Mouse (Mus musculus): ENCODE measurements around the gene Klk8.

The Klk8 gene

DNA sequence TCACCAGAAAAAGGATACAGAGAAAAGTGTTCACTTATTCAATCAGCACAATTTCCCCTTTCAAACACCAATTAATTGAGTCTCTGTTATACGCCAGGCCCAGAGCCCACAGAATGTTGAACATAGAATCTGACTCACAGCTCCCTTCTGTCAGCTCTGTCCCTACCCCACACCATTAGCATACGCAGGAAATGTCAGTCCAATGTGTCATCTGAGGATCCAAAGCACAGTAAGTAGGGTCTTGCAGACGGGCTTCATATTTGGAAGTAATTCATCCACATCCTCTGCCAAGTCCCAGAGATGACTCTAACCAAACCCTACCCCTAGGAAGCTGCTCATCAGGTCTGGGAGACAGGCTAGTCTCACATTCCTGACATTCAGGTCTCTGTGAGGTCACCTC, 9.3 kb upstream of the Klk8 start:
- no peak for ATAC-seq (ENCODE audit: insufficient number of reproducible peaks, low FRiP score, low TSS enrichment)

DNA sequence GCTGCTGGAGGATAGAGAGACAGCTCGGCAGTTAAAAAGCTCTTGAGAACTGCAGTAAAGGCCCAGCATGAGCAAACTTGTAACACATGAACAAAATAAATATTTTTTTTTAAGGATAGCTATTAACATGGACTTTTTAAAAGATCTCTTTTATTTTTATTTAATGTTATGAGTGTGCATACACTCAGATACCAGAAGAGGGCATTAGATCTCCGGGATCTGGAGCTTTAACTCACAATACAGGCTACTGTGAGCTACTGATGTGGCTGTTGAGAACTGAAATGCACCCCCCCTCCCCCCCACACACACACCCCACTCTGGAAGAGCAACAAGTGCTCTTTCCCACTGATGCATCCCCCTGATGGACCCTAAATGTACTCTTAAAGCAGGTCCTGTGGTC, 8.1 kb upstream of the Klk8 start:
- no peak for ATAC-seq (ENCODE audit: insufficient number of reproducible peaks, low FRiP score, low TSS enrichment)

DNA sequence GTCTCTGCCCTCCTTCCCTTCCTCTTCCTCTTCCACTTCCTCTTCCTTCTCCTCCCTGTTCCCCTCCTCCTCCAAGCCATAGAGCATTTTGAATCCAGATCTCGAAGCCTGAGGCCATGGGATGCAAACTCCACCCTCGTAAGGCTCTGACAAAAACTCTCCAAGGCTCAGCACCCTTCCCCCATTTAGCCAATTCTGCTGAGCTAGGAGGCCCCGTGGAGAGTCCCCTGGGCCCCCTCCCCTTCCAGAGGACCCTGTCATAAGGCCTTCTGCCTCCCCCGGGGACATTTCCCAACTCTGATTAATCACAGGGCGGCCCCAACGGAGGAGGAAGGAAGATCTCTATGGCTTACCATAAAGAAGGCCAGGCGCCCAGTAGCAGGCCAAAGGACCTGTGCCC, 5.8 kb upstream of the Klk8 start, which contains the start of gene Klk9:
Gene Klk9, plus strand, starts transcription at position 301 of the 400 bp plus-strand sequence.
- no peak for ATAC-seq (ENCODE audit: insufficient number of reproducible peaks, low FRiP score, low TSS enrichment)

GRCm38 (mm10) chr7:43796355-43796754, 1.0 kb upstream of the Klk8 start:
- no peak for ATAC-seq (ENCODE audit: insufficient number of reproducible peaks, low FRiP score, low TSS enrichment)

DNA sequence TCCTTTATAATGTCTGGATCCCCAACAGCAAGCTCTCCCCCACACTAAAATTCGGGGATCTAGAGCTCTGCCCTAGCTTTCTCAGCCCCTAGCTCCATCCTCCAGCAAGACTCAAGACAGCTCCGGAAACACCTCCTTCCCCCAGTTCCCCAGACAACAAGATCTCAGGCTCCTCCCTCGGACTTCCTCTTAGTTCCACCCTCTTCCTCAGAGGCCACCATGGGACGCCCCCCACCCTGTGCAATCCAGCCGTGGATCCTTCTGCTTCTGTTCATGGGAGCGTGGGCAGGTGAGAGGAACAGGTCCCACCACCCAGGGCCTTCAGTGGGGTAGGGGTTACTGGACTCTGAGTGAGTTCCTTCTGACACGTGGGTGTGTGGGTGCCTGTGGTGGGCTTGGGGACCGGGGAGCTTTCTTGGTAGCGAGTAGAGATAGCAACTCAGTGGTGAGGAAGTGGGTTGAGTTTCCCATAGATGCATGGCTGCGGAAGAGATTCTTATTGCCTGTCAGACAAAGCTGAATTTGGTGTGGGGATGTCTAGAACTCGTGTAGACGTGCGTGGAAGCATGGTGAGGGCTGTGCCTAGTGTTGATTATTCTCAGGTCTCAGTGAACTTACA, 576 bp downstream of the Klk8 start:
- no peak for ATAC-seq (ENCODE audit: insufficient number of reproducible peaks, low FRiP score, low TSS enrichment)

DNA sequence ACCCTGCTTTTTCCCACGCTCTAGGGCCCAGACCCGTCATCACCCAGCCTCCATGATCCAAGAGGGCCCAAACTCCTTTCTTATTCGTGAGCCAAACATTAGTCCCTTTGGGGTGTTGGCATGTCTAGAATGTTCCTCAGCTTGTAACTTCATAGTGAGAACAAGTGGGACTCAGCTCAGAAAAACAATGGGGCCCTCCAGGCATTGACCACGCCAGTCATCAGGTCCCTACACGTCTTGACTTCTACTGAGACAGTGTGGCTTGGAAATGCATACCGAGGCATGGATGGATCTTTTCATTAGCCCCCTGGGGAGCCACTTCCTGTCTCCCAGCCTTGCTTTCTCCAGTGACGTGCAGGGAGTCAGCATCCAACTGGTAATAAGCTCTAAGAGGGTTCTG, 2.5 kb downstream of the Klk8 start:
- ATAC-seq (ENCODE audit: insufficient number of reproducible peaks, low FRiP score, low TSS enrichment) = no peak

DNA sequence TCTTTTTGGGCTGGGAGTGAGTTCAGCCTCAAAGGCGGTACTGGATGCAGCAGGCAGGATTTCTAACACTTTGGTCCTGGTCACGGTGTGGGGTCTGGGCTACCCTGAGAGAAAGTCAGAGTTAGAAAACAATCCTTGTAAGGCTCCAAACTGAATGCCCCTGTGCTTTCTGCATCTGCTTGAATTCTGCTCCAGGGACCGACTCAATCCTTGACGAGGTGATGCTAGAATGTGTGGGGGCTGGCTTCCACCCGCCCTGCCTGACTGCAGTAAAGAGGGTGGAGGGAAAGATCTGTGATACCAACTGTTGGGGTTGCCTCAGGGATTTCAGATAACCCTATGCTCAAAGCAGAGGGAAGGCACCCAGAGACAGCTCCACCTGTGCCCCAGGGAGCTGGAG, 13.6 kb downstream of the Klk8 start, which contains the start of gene Klk7:
Gene Klk7, plus strand, starts transcription at position 301 of the 400 bp plus-strand sequence.
- no peak for ATAC-seq (ENCODE audit: insufficient number of reproducible peaks, low FRiP score, low TSS enrichment)

DNA sequence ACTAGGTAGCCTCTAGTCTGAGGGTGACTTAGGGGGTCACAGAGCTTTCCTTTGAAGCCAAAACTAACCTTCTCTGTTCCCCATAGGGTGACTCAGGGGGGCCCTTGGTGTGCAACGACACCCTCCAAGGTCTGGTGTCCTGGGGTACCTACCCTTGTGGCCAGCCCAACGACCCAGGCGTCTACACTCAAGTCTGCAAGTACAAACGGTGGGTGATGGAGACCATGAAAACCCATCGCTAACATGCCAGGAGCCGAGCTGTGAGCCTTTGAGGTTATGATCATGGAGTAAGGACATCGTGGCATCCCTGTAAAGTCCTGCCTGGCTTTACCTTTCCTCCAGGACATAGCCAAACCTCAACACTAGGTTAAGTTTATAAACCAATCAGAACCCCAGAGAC, 17.8 kb downstream of the Klk8 start:
- no peak for ATAC-seq (ENCODE audit: insufficient number of reproducible peaks, low FRiP score, low TSS enrichment)

GRCm38 (mm10) chr7:43816746-43817145, 19.4 kb downstream of the Klk8 start:
- ATAC-seq (ENCODE audit: insufficient number of reproducible peaks, low FRiP score, low TSS enrichment) = no peak

DNA sequence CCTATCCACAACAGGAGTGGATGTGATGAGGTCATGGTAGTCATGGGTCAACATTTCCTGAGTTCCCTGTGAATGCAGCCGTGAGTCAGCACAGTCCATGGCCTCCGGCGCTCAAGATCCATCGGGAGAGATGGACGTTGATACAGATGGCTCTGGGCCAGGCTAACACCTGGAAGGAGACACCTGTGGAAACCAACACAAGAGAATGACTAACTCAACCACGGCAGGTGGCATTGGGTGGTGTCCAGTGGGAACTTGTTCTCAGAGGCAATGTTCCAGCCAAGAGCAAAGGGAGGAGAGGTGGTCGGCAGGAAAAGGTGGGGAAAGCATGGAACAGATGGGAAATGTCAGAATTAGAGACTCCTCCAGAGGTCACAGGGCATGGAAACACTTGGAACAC, 24.2 kb downstream of the Klk8 start:
- ATAC-seq (ENCODE audit: insufficient number of reproducible peaks, low FRiP score, low TSS enrichment) = no peak

DNA sequence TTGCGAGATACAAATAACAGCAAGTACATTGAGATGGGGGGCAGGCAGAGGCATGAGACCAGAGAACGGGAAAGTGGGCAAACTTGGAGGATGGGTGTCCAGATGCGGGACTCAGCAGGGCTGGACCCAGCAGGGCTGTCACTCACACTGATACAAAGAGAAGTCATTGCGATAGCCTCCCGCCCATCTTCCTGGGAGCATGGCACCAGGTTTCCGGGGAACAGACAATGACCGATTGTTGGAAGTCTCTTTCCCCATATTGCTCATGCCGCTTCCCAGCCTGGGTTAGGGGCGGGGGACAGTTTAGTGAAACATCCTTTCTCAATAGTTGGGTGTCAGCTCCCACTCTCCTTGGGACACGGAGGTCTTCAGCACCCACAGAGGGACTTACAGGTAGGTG, 26.8 kb downstream of the Klk8 start, which contains the start of gene Klk6:
Gene Klk6, plus strand, starts transcription at position 301 of the 400 bp plus-strand sequence.
- ATAC-seq (ENCODE audit: insufficient number of reproducible peaks, low FRiP score, low TSS enrichment) = no peak

DNA sequence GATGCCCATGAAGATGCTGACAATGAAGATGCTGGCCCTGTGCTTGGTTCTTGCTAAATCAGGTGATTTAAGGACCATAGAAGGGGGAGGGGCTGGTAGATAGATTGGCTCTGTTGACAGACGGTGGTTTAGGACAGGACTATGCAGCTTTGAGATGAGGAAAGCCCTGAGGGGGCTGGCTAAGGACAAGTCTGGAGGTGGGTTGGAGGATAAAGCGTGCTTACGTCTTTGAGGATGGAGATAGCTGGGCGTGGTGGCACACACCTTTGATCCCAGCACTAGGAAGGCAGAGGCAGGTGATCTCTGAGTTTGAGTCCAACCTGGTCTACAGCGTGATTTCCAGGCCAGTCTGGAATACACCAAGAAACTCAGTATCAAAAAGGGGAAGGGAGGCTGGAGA, 28.7 kb downstream of the Klk8 start:
- no peak for ATAC-seq (ENCODE audit: insufficient number of reproducible peaks, low FRiP score, low TSS enrichment)

GRCm38 (mm10) chr7:43827706-43828105, 30.3 kb downstream of the Klk8 start:
- ATAC-seq (ENCODE audit: insufficient number of reproducible peaks, low FRiP score, low TSS enrichment) = no peak

DNA sequence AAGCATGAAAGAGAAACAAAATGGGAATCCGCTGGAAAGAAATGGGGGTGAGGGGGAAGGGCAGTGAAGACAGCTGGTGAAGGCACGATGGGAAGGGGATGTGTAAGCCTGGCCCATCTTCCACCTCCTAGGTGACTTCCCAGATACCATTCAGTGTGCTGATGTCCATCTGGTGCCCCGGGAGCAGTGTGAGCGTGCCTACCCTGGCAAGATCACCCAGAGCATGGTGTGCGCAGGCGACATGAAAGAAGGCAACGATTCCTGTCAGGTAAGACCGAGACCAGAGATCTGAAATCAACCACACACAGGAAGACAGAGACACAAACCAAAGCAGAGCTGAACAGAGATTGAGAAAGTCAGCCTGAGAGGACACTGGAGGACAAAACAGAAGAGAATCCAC, 31.6 kb downstream of the Klk8 start:
- no peak for ATAC-seq (ENCODE audit: insufficient number of reproducible peaks, low FRiP score, low TSS enrichment)

DNA sequence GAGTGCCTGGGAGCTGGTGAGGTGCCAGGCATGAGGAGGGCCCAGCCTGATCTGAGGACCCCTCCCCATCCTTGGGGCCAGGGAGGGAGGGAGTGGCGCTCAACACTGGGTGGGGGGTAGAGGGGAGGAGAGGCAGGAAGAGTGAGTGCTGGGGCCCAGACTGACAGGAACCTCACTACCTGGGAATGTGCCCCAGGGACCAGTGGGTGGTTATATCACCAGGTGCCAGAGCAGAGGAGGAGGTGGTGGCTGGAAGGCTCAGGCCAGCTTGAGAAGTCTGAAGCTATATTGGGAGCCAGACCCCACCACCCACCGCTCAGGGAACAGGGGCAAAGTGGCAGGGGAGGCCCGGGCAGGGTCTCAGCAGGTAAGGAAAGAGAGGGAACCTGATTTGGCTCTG, 44.3 kb downstream of the Klk8 start, which contains the start of gene Klk5:
Gene Klk5, plus strand, starts transcription at position 271 of the 400 bp plus-strand sequence.
- ATAC-seq (ENCODE audit: insufficient number of reproducible peaks, low FRiP score, low TSS enrichment) = no peak

GRCm38 (mm10) chr7:43843801-43844200, 46.4 kb downstream of the Klk8 start:
- ATAC-seq (ENCODE audit: insufficient number of reproducible peaks, low FRiP score, low TSS enrichment) = no peak

DNA sequence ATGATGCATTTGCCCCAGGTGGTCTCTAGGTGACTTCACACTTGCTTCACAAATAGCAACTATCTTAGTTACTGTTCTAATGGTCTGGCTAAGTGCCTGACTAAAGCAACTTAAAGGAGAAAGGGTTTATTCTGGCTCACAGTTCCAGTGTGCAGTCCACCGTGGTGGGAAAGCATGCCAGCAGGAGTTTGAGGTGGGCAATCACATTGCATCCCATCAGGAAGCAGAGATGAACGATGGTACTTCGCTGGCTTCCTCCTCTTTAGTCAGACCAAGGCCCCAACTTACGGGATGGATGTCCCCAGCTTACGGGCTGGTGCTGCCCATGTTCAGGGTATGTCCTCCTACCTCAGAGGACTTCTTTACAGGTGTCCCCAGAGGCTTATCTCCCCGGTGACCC, 54.2 kb downstream of the Klk8 start:
- no peak for ATAC-seq (ENCODE audit: insufficient number of reproducible peaks, low FRiP score, low TSS enrichment)

All from cerebellum, adult (tissue).